Mouse (Mus musculus) hindbrain, embryonic 10.5 days (tissue): ENCODE measurements around the gene Sipa1l2. TPM values are rescaled to one million over a fixed set of nuclear protein-coding genes. Genes with fewer than 3 reads are reported as not detected.
A peak's percentile ranks its signal among the peaks of the same experiment; 100 is the strongest.

Experiments
- DNase-seq: peaks from one replicate; pipeline ENCODE4 v3.0.0-alpha.2; 2017; ENCODE audit warnings: low spot score
- H3K27ac ChIP-seq: fragments of 300-500 bp; sonication (generic); 2 replicates; pipeline ENCODE4 v1.5.1; 2016; ENCODE audit warnings: mild to moderate bottlenecking, moderate library complexity
- H3K27me3 ChIP-seq: fragments of 300-500 bp; sonication (generic); 2 replicates; pipeline ENCODE4 v1.6.1; 2016; ENCODE audit warnings: mild to moderate bottlenecking; ENCODE audit not compliant: poor library complexity, insufficient read depth, severe bottlenecking
- H3K36me3 ChIP-seq: fragments of 300-500 bp; sonication (generic); 2 replicates; pipeline ENCODE4 v1.6.1; 2016; ENCODE audit warnings: mild to moderate bottlenecking, moderate library complexity
- H3K4me1 ChIP-seq: fragments of 300-500 bp; sonication (generic); replicated peaks from 2 replicates; pipeline ENCODE4 v1.6.1; 2016; ENCODE audit warnings: mild to moderate bottlenecking
- H3K4me3 ChIP-seq: fragments of 300-500 bp; sonication (generic); 2 replicates; pipeline ENCODE4 v1.5.1; 2016; ENCODE audit warnings: mild to moderate bottlenecking, moderate library complexity
- H3K9me3 ChIP-seq: fragments of 300-500 bp; sonication (generic); 2 replicates; pipeline ENCODE4 v1.6.1; 2016; ENCODE audit warnings: mild to moderate bottlenecking, moderate library complexity
- WGBS: fragments of 180-500 bp; shearing (Covaris S2); methylation state at CpG from one replicate; pipeline ENCODE4 v1.1.7; 2016; 5-methylcytosine and 5-hydroxymethylcytosine counted together
- polyA plus RNA-seq: library from polyadenylated mRNA; unstranded; fragments of >200 nt; fragmentation: Nextera tagmentation; extraction: Ambion mirVana; gene quantifications from 2 replicates; pipeline ENCODE4 v1.2.1, GENCODE M21; 2016

Gene Sipa1l2
- polyA plus RNA-seq, 1 experiment from 2014 or later, result 20.1 TPM

- Histone ChIP-seq H3K9me3 (no peaks in the 10 kb centered on the region), H3K4me1 (peaks cover 41% of the 10 kb centered on the region), H3K27me3 (no peaks in the 10 kb centered on the region), H3K36me3 (peaks cover 20% of the 10 kb centered on the region), H3K27ac (peak overlapping the region; percentile 46; the same call in 1 of the 2 replicates), H3K4me3 (no peak overlapping the region)
- no peak for DNase-seq
- WGBS, result 79% methylated on average over 2 of the region's 2 CpGs
Measured at GRCm38 (mm10) chr8:125495545-125495944, 74.1 kb downstream of the Sipa1l2 start.

GRCm38 (mm10) chr8:125493254-125493815 lies 76.3 kb downstream of the Sipa1l2 start:
- 69% methylated on average over 6 of the region's 6 CpGs for WGBS

GRCm38 (mm10) chr8:125492416-125492815 lies 77.2 kb downstream of the Sipa1l2 start:
- Histone ChIP-seq H3K4me3 (no peak overlapping the region), H3K4me1 (peaks cover 40% of the 10 kb centered on the region), H3K27ac (no peak overlapping the region), H3K36me3 (peaks cover 43% of the 10 kb centered on the region), H3K27me3 (no peaks in the 10 kb centered on the region), H3K9me3 (no peaks in the 10 kb centered on the region)
- DNase-seq, result no peak
- whole genome bisulfite sequencing, result 83% methylated on average over 11 of the region's 11 CpGs

More at GRCm38 (mm10) chr8:125493254-125493815, 76.3 kb downstream of the Sipa1l2 start:
- Histone ChIP-seq H3K27me3 (no peaks in the 10 kb centered on the region), H3K4me3 (no peak overlapping the region), H3K9me3 (no peaks in the 10 kb centered on the region), H3K36me3 (peaks cover 34% of the 10 kb centered on the region), H3K4me1 (peaks cover 42% of the 10 kb centered on the region), H3K27ac (no peak overlapping the region)
- DNase-seq, result no peak

GRCm38 (mm10) chr8:125488747-125489146 lies 80.9 kb downstream of the Sipa1l2 start:
- no peak for DNase-seq
- H3K27me3 ChIP-seq, result no peaks in the 10 kb centered on the region
- WGBS, result 68% methylated on average over 1 of the region's 1 CpGs
- 0 out of 2 replicates have a peak overlapping the region, but pooled peaks have one; percentile 50 for H3K27ac ChIP-seq
- peaks cover 60% of the 10 kb centered on the region for H3K36me3 ChIP-seq
- no peak overlapping the region for H3K4me3 ChIP-seq
- H3K9me3 ChIP-seq, result 0 out of 2 replicates have a peak, but pooled peaks cover 3% of the 10 kb centered on the region
- peaks cover 49% of the 10 kb centered on the region for H3K4me1 ChIP-seq

- 91% methylated on average over 3 of the region's 3 CpGs for WGBS
- H3K4me1 ChIP-seq, result peaks cover 62% of the 10 kb centered on the region
Measured at GRCm38 (mm10) chr8:125485715-125486114, 83.9 kb downstream of the Sipa1l2 start.

GRCm38 (mm10) chr8:125484530-125485196 lies 84.9 kb downstream of the Sipa1l2 start:
- H3K4me1 ChIP-seq, result peaks cover 56% of the 10 kb centered on the region
- peaks cover 3% of the 10 kb centered on the region; the same call in 1 of the 2 replicates for H3K9me3 ChIP-seq
- WGBS, result 36% methylated on average over 7 of the region's 7 CpGs
- H3K36me3 ChIP-seq, result peaks cover 58% of the 10 kb centered on the region
- H3K4me3 ChIP-seq, result no peak overlapping the region
- DNase-seq, result peak; percentile 35
- peak overlapping the region; percentile 78 for H3K27ac ChIP-seq
- H3K27me3 ChIP-seq, result no peaks in the 10 kb centered on the region

More at GRCm38 (mm10) chr8:125485715-125486114, 83.9 kb downstream of the Sipa1l2 start:
- peaks cover 58% of the 10 kb centered on the region for H3K36me3 ChIP-seq
- no peaks in the 10 kb centered on the region for H3K27me3 ChIP-seq
- H3K9me3 ChIP-seq, result peaks cover 3% of the 10 kb centered on the region; the same call in 1 of the 2 replicates
- DNase-seq, result no peak
- H3K27ac ChIP-seq, result peak overlapping the region; percentile 78
- no peak overlapping the region for H3K4me3 ChIP-seq

- 79% methylated on average over 5 of the region's 5 CpGs for WGBS
- no peak for DNase-seq
- Histone ChIP-seq H3K36me3 (peaks cover 67% of the 10 kb centered on the region), H3K27ac (peak overlapping the region; percentile 13; the same call in 1 of the 2 replicates), H3K27me3 (no peaks in the 10 kb centered on the region), H3K9me3 (peaks cover 3% of the 10 kb centered on the region; the same call in 1 of the 2 replicates), H3K4me1 (peaks cover 56% of the 10 kb centered on the region), H3K4me3 (no peak overlapping the region)
Measured at GRCm38 (mm10) chr8:125482491-125483096, 87.0 kb downstream of the Sipa1l2 start.

- no peak overlapping the region for H3K27ac ChIP-seq
- H3K36me3 ChIP-seq, result peaks cover 62% of the 10 kb centered on the region
- 89% methylated on average over 12 of the region's 12 CpGs for WGBS
- H3K4me1 ChIP-seq, result peaks cover 29% of the 10 kb centered on the region
- H3K27me3 ChIP-seq, result no peaks in the 10 kb centered on the region
- no peak for DNase-seq
- no peaks in the 10 kb centered on the region for H3K9me3 ChIP-seq
- no peak overlapping the region for H3K4me3 ChIP-seq
Measured at GRCm38 (mm10) chr8:125474876-125475275, 94.7 kb downstream of the Sipa1l2 start.

- H3K27me3 ChIP-seq, result no peaks in the 10 kb centered on the region
- H3K4me3 ChIP-seq, result no peak overlapping the region
- DNase-seq, result no peak
- peaks cover 14% of the 10 kb centered on the region for H3K4me1 ChIP-seq
- H3K36me3 ChIP-seq, result peaks cover 65% of the 10 kb centered on the region
- no peaks in the 10 kb centered on the region for H3K9me3 ChIP-seq
- 0 out of 2 replicates have a peak overlapping the region, but pooled peaks have one; percentile 23 for H3K27ac ChIP-seq
- WGBS, result 57% methylated on average over 9 of the region's 9 CpGs
Measured at GRCm38 (mm10) chr8:125471374-125471773, 98.2 kb downstream of the Sipa1l2 start.

GRCm38 (mm10) chr8:125465156-125465821 lies 104.3 kb downstream of the Sipa1l2 start:
- peak; percentile 61 for DNase-seq
- H3K27ac ChIP-seq, result peak overlapping the region; percentile 5; the same call in 1 of the 2 replicates
- WGBS, result 20% methylated on average over 6 of the region's 6 CpGs
- H3K4me1 ChIP-seq, result peaks cover 50% of the 10 kb centered on the region
- H3K4me3 ChIP-seq, result no peak overlapping the region
- peaks cover 53% of the 10 kb centered on the region for H3K36me3 ChIP-seq
- H3K27me3 ChIP-seq, result peaks cover 6% of the 10 kb centered on the region; the same call in 1 of the 2 replicates
- H3K9me3 ChIP-seq, result no peaks in the 10 kb centered on the region

- peaks cover 54% of the 10 kb centered on the region for H3K4me1 ChIP-seq
- 58% methylated on average over 7 of the region's 7 CpGs for WGBS
- no peak overlapping the region for H3K27ac ChIP-seq
Measured at GRCm38 (mm10) chr8:125462901-125463300, 106.7 kb downstream of the Sipa1l2 start.

GRCm38 (mm10) chr8:125461504-125461903 lies 108.1 kb downstream of the Sipa1l2 start:
- H3K27ac ChIP-seq, result no peak overlapping the region
- no peak for DNase-seq
- no peaks in the 10 kb centered on the region for H3K9me3 ChIP-seq
- peaks cover 54% of the 10 kb centered on the region for H3K4me1 ChIP-seq
- no peak overlapping the region for H3K4me3 ChIP-seq
- H3K27me3 ChIP-seq, result peaks cover 6% of the 10 kb centered on the region; the same call in 1 of the 2 replicates
- 89% methylated on average over 1 of the region's 1 CpGs for WGBS
- H3K36me3 ChIP-seq, result peaks cover 36% of the 10 kb centered on the region

More at GRCm38 (mm10) chr8:125462901-125463300, 106.7 kb downstream of the Sipa1l2 start:
- no peak overlapping the region for H3K4me3 ChIP-seq
- DNase-seq, result no peak
- H3K9me3 ChIP-seq, result no peaks in the 10 kb centered on the region
- H3K27me3 ChIP-seq, result peaks cover 6% of the 10 kb centered on the region; the same call in 1 of the 2 replicates
- H3K36me3 ChIP-seq, result peaks cover 40% of the 10 kb centered on the region
